Mouse (Mus musculus): ENCODE data around the gene Spred2. TPM values are rescaled to one million over a fixed set of nuclear protein-coding genes. Genes with fewer than 3 reads are reported as not detected.

The Spred2 gene
- polyA plus RNA-seq (2012; rRNA removed): 19.5 and 20.7 TPM in 2 replicates

GRCm38 (mm10) chr11:19923888-19924756 is at the start of gene Spred2:
Gene Spred2 (plus strand): TSS chr11:19924375.

Other genes with a start within 250 kb of the Spred2 start
- 97.6 and 104 TPM in 2 replicates for gene Actr2, start 188.5 kb downstream of the Spred2 start, polyA plus RNA-seq (2012; rRNA removed)